Mouse (Mus musculus) bone marrow, adult 2 months (tissue): ENCODE results near the gene Fndc3b.

Source experiments
- CTCF ChIP-seq: fragments of 200-500 bp; IDR thresholded peaks from 2 replicates; pipeline ENCODE4 v1.5.1; 2011; ENCODE audit warnings: low read length, control low read depth; ENCODE audit not compliant: control insufficient read depth, insufficient read depth
- POLR2A ChIP-seq: fragments of 200-500 bp; IDR thresholded peaks from 2 replicates; pipeline ENCODE4 v1.6.1; 2011; ENCODE audit warnings: low read depth, mild to moderate bottlenecking, control low read depth, low read length, borderline replicate concordance; ENCODE audit not compliant: control insufficient read depth

GRCm38 (mm10) chr3:27577349-27578025, 133.6 kb downstream of the Fndc3b start:
- TF ChIP-seq CTCF, result no peak
- no peak for TF ChIP-seq POLR2A
